Mouse (Mus musculus) retina, postnatal 1 day (tissue): ENCODE data around the gene Psmc5.
A peak's percentile ranks its signal among the peaks of the same experiment; 100 is the strongest.

Source experiments
- DNase-seq: peaks from one replicate; pipeline ENCODE4 v3.0.0-alpha.2; 2012

Gene Psmc5

GRCm38 (mm10) chr11:106271131-106271793 is 15.3 kb downstream of the Psmc5 start:
- DNase-seq: no peak

- no peak for DNase-seq
These were observed 16.1 kb downstream of the Psmc5 start for GRCm38 (mm10) chr11:106271794-106272643.

DNA sequence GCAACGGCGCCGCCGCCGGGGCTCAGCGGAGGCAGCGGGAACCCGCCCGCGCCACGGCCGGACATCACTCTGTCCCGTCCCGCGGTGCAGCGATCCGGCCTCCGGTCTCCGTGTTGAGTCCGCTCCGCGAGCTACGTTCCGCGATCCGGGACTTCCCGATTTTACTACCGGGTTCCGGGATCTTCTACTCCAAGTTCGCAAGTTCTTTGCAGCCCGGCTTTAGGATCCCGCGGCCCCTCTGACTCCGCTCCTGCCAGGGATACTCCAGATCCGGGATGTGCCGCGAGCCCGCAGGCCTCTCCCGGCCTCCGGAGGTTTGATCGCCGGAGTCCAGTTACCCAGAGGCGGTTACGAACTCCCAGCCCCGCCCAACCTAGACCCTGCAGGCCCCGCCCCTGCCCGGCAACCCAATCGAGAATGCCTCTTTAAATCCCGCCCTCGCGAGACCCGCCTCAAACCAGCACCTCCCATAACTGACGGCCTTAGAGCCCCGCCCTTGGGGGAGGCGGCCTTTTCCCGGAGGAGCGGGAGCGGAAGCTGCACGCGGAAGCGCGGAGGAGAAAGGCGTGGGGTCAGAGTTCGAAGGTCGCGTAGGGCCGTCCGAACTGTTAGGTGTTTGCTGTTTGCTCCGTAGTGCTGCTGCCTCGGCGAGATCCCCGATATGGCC is 16.8 kb downstream of the Psmc5 start, which contains the start of gene Smarcd2:
Gene Smarcd2 (minus strand): TSS at position 329 of the 667 bp plus-strand sequence.
- DNase-seq: peak; percentile 99

DNA sequence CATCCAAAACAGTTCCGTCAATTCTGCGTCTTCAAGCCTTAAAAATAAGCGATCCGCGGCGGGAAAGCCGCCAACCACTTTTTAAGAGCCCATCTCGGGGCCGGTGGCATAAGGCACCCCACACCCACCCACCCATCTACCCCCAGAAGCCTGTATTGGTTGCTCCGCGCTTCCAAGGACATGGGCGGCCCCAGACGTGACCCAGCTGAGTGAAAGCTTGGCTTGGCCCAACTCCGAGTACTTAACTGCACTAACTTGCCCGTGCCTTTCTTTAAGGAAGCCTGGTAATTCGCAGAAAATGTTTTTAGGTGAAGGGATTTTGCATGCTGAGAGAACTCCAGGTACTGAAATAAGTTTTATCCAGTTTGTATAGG is 17.3 kb downstream of the Psmc5 start:
- DNase-seq: no peak

DNA sequence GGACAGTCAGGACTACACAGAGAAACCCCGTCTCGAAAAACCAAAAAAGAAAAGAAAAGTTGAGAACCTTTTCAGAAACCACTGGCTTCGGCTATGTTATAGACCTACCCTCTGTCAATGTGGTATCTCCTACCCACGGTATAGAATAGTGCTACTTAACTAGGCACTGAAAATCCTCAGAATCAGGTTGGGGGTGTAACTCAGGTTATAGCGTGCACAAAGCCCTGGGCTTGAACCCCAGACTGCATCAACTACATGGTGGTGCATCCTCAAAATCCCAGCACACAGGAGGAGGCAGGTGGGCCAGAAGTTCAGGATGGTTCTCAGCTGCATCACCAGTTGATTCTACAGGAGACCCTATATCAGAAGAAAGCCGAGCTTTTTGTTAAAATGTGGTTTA is 17.9 kb downstream of the Psmc5 start:
- no peak for DNase-seq

- DNase-seq: no peak
These were observed 18.4 kb downstream of the Psmc5 start for GRCm38 (mm10) chr11:106274374-106274773.

- DNase-seq: peak; percentile 16
These were observed 19.0 kb downstream of the Psmc5 start for GRCm38 (mm10) chr11:106274971-106275411.

DNA sequence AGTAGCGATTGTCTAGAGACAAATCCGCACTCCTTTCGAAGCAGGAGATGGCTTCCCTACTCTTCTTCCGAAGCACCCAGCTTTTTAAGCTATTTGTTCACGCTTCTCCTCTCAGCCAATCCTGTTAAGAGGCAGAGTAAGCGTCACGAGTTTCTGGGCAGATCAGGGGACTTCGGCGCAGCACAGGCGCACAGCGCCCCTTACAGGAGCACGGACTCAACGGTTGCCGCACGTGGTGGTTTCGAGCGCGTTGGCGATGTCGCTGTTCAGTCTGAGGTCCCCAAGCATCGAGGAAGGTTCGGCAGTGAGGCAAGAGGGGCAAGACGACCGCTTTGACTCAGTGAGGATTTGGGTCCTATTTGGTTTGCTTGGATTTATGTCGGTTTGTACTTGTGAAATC is 20.5 kb downstream of the Psmc5 start, which contains the start of gene Tcam1:
Gene Tcam1 (plus strand): TSS at position 219 of the 400 bp plus-strand sequence.
- DNase-seq: peak; percentile 93

DNA sequence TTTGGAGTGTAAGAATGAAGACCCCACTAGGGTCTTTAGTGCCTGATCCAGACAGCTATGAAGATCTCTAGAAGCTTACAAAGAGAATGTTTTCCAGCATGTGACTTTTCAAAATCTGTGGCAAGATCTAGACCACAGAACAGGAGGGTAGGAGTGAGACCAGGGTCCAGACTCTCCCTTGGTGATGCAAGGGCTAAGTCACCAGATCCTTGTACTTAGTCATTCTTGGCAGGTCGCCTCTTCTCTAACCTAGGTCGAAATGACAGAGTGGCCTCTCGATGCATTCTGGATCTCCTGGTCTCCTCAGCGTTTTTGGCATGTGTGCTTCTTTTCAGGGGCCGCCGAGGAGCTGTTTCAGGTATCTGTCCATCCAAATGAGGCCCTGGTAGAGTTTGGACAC is 26.5 kb downstream of the Psmc5 start:
- DNase-seq: no peak

- DNase-seq: no peak
These were observed 27.4 kb downstream of the Psmc5 start for GRCm38 (mm10) chr11:106283371-106283770.

DNA sequence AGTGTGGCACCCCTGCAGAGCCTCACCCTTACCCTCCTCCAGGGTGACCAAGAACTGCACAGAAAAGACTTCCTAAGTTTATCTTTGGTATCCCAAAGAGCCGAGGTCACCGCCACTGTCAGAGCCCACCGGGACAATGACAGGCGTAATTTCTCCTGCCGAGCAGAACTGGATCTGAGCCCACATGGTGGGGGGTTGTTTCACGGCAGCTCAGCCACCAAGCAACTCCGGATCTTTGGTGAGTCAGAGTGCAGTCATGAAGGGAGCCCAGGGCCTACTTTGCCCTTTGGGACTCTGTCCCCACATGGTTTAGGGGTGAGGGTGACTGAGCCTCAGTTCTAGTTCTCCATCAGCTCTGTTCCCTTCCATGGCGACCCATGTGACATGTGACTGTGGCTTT is 28.2 kb downstream of the Psmc5 start:
- DNase-seq: no peak

DNA sequence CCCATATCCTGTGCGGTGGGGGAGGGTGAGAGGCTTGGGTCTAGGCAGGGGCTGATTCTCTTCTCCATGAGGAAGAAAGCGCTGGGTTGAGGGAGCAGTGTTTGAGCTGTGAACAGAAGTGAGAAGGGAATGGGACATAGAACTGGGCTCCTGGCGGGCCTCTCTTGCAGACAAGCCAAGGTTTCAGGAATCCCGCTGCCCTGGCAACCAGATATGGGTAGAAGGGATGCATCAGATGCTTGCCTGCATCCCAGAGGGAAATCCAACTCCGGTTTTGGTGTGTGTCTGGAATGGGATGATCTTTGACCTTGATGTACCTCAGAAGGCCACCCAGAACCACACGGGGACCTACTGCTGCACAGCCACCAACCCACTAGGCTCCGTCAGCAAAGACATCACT is 30.3 kb downstream of the Psmc5 start:
- no peak for DNase-seq

- no peak for DNase-seq
These were observed 31.0 kb downstream of the Psmc5 start for GRCm38 (mm10) chr11:106286987-106287386.

GRCm38 (mm10) chr11:106289369-106289768 is 33.4 kb downstream of the Psmc5 start:
- DNase-seq: peak; percentile 81

DNA sequence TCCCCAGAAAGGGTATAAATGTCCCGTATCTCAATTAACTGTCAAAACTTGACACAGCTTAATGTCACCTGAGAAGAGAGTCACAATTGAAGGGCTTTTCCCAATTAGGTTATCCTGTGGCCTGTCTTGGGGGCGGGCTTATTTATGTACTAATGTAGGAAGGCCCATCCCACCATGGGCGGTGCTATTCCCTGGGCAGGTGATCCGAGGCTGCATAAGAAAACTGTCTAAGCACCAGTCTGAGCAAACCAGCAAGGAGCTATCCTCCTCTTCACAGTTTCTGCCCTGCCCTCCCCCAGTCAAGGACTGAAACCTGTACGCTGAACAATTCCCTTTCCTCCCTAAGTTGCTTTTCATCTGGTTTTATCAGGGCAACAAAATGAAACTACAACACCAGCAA is 34.4 kb downstream of the Psmc5 start:
- DNase-seq: no peak

DNA sequence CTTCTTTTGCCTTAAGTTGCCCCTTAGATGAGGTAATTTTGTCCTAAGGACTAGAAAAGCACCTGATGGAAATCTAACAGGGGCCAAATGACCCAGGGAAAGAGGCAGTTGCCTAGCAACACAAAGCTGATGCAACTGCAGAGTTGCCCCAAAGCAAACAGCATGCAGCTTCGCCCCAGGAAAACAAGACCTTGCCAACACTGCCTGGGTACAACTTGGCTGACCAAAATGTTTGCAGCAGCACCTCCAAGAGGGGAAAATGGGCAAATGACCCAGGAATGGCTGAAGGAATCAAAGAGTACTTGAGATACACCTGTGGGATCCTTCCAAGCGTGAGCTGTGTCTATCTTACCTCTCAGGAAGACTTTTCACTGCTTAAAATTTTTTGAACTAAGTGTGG is 35.9 kb downstream of the Psmc5 start:
- no peak for DNase-seq

- DNase-seq: no peak
These were observed 45.8 kb downstream of the Psmc5 start, which contains the start of gene Gh for GRCm38 (mm10) chr11:106301765-106302164. Gh (minus strand) TSS chr11:106301865.

DNA sequence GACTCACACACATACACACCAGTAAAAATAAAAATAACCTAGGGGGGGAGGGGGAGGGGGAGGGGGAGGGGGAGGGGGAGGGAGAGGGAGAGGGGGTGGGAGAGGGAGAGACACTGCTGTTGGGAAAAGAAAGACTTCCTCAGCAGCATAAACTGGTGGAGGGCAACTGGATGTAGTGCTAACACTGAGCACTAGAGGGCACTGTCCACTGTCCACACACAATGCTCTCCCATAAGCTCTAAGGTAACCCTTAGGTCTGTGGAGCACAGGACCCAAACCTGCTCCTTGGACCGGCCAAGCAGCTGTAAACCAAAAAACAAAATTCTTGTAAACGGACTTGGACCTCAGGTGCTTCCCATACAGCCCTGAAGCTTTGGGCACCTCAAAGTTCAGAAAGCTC is 46.7 kb downstream of the Psmc5 start:
- DNase-seq: peak; percentile 84

- DNase-seq: no peak
These were observed 49.6 kb downstream of the Psmc5 start for GRCm38 (mm10) chr11:106305348-106306064.

- DNase-seq: no peak
These were observed 50.1 kb downstream of the Psmc5 start for GRCm38 (mm10) chr11:106306065-106306385.

DNA sequence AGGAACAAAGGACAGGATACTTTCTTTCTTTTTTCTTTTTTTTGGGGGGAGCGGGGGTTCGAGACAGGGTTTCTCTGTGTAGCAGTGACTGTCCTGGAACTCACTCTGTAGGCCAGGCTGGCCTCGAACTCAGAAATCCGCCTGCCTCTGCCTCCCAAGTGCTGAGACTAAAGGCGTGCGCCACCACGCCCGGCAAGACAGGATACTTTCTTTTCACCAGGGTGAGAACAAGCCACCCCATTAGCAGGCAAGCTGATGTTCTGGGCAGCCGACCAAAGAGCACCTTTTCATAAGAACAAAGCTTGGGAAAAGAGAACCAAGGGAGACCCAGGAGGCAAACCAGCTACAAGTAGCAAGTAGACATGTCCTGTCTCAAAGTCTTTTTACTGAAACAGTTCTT is 50.8 kb downstream of the Psmc5 start:
- no peak for DNase-seq

DNA sequence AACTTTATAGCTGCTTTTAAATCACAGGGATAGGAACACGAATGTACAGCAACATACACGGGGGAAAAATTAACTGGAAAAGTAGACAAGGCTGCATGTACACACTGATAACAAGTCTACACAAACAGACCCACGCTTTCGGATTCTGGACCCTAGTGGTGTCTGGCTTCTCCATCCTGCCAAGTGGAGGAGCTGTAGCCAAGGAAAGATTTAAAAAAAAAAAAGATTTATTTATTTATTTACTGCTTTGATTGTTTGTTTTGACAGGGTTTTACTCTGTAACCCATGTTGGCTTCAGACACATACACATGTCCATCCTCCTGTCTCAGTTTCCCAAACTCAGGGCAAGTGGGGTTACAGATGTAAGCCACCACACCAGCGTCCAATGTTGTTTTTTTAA is 51.5 kb downstream of the Psmc5 start:
- no peak for DNase-seq

DNA sequence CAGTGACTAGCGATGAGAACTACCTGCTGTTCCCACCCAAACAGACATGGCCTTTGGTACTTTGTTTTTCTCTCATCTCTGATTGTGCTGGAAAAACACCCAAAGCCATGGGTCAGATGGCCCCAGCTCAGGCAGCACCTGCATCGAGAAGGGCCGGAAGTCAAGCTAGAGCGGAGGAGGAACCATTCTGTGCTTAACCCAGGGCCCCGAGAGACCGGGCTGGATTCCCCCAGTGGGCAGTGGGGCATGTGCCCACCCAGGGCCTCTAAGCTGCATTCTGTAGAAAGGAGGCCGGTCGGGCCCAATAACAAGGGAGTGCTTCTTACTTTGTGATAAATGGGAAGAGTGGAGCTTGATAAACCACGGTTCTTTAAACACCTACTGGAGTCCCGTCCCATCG is 52.2 kb downstream of the Psmc5 start:
- DNase-seq: no peak
